Mouse (Mus musculus): ENCODE measurements at regions not wholly inside any gene's neighbourhood (a gene's known extent, or its start where the extent isn't known, plus 50 kb on each side); places are given as distances from the start of the nearest gene placed in this dataset.

DNA sequence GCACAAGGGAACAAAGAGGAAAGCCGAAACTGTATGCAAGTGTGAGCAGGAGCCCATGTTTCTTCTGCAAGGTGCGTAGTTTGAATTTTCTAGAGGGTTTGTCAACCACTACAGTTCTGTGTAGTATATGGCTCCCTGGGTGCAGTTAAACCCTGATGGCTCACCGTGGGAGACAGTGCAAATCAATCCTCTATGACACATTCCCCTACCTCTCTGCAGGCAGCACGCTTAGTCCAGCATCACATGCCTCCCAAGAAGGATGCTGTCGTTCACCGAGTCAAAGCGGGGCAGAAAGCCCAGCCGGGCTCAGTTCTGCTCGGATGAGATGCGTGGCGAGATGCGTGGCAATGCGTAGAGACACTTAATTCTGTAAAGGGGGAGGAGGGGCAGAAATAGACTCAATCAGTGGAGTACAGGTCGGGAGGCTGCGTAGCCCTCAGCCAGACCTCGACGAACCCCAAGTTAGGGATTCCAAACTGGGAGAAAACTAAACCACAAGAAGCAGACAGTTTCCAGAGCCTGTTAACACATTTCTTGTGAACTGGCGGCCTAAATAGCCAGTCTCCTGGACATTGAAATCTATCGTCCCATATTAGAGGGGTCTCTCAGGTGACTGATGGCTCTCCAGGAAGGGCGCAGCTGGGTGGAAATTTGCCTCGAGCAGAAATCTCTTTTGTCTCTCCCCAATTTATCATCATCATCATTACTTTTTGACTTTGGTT, 279.6 kb upstream of the Pou3f3 start:
- H3K27me3 ChIP-seq (replicated peaks): no peaks in the 10 kb centered on the region
- TF ChIP-seq GATA1 (IDR thresholded peaks at IDR 0.05; ENCODE audit: borderline replicate concordance, low read length): no peak
- TF ChIP-seq FLI1 (IDR thresholded peaks at IDR 0.05; ENCODE audit: low read length): no peak
- H3K4me3 ChIP-seq (replicated peaks): no peak overlapping the region
- peaks cover 12% of the 10 kb centered on the region for H3K9me3 ChIP-seq
- H3K36me3 ChIP-seq (replicated peaks; ENCODE audit: low read length): no peaks in the 10 kb centered on the region
- H3K4me1 ChIP-seq: no peaks in the 10 kb centered on the region

DNA sequence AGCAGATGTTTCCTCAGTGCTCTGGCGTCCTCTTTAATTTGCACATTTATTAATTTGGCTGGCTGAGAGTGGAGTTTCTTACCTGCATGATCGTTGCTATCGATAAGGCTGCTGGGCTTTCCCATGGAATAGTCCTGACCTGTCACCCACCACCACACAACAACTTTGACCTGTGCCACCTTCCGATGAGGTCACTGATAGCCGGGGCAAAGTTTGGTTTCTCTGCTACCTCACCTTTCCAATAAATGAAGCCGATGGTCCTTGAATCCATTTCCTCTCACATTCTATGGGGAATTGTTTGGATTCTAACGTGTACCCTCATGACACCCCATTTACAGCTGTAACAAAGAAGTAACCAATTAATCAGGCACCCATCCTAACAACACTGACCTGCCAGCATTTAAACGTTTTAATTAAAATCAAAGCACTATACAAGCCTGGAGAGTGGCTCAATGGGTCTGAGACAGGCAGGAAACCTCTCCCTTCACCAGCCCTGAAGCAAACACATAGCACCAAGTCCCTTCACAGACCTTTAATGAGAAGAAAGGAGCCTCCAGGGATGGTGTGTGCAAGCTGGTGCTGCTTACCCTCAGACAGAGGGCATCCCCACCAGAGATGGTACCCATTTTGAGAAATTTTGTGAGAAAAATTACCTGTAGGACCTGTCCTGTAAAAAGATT, 278.9 kb upstream of the Pou3f3 start:
- H3K4me3 ChIP-seq (replicated peaks): no peak overlapping the region
- no peaks in the 10 kb centered on the region for H3K4me1 ChIP-seq
- H3K27me3 ChIP-seq (replicated peaks): no peaks in the 10 kb centered on the region
- peaks cover 8% of the 10 kb centered on the region for H3K9me3 ChIP-seq
- no peak for TF ChIP-seq GATA1 (IDR thresholded peaks at IDR 0.05; ENCODE audit: borderline replicate concordance, low read length)
- no peak for TF ChIP-seq FLI1 (IDR thresholded peaks at IDR 0.05; ENCODE audit: low read length)
- H3K36me3 ChIP-seq (replicated peaks; ENCODE audit: low read length): no peaks in the 10 kb centered on the region

DNA sequence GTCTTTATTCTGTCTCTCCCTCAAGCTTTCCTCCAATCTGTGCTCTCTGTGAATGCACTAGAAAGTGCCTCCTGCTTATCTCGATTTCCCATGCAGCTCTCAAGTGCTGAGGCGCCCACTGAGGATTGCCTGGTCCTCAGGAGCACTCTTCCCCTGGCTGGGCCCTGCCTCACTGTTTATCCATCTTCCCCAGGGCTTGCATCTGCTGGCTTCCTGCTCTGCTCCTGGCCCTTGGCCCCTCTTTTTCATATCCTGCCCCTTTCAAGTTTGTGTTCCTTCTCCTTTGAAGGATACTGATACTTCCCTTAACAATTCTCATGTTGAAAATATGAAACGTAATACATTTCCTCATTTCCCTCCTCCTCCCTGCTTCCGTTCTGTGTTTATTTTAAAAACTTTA, 277.8 kb upstream of the Pou3f3 start:
- H3K9me3 ChIP-seq: peaks cover 8% of the 10 kb centered on the region
- no peaks in the 10 kb centered on the region for H3K27me3 ChIP-seq (replicated peaks)

DNA sequence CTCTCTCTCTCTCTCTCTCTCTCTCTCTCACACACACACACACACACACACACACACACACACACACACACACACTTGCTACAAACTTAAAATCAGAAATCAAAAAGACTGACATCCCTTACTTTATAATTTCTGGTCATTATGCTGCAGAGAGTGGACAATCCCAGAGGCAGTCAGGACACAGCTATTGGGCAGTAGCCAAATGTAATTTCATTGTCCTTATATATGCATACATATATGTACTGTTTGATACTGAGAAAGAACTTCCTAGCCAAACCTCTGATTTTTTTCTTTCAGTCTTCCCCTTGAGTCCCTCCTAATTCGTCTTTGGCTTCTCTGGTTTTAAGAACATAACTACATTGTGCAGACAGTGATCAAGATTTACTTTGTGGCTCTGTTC, 277.3 kb upstream of the Pou3f3 start:
- Histone ChIP-seq H3K4me1 (no peaks in the 10 kb centered on the region), H3K27me3 (replicated peaks) (no peaks in the 10 kb centered on the region), H3K9me3 (peaks cover 8% of the 10 kb centered on the region), H3K4me3 (replicated peaks) (no peak overlapping the region), H3K36me3 (replicated peaks; ENCODE audit: low read length) (no peaks in the 10 kb centered on the region)
- TF ChIP-seq GATA1 (IDR thresholded peaks at IDR 0.05; ENCODE audit: borderline replicate concordance, low read length) (no peak), FLI1 (IDR thresholded peaks at IDR 0.05; ENCODE audit: low read length) (no peak)

More for the DNA sequence above, 277.8 kb upstream of the Pou3f3 start:
- no peaks in the 10 kb centered on the region for H3K36me3 ChIP-seq (replicated peaks; ENCODE audit: low read length)
- TF ChIP-seq FLI1 (IDR thresholded peaks at IDR 0.05; ENCODE audit: low read length) (no peak), GATA1 (IDR thresholded peaks at IDR 0.05; ENCODE audit: borderline replicate concordance, low read length) (no peak)
- H3K4me3 ChIP-seq (replicated peaks): no peak overlapping the region
- no peaks in the 10 kb centered on the region for H3K4me1 ChIP-seq

DNA sequence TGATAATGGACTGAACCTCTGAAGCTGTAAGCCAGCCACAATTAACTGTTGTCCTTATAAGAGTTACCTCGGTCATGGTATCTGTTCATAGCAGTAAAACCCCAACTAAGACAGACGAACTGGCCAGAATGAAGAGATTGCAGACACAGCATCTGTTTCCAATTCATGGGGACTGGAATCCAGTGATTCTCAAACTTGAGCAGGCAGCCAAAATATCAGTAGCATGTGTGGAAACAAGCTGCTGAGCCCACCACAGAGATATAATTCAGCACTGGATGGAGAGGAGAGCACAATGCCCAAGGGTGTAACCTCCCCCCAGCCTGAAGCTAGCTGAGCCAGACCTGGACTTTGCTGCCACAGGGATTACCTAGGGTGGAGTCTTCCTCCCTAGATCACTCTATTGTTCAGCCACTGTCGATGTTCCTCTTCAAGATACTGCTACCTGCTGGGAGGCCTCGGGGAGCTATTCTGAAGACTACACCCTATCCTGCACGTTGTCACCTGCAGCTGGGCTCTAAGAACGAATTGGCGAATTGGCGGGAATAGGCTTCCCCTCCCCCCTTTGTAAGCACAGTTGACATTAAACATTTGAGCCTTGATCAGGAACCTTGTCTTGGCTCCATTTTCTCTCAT, 259.1 kb upstream of the Pou3f3 start:
- Histone ChIP-seq H3K27me3 (replicated peaks) (no peaks in the 10 kb centered on the region), H3K4me1 (no peaks in the 10 kb centered on the region), H3K9me3 (peaks cover 21% of the 10 kb centered on the region; the same call in 1 of the 2 replicates), H3K36me3 (replicated peaks; ENCODE audit: low read length) (no peaks in the 10 kb centered on the region), H3K4me3 (replicated peaks) (no peak overlapping the region)
- TF ChIP-seq GATA1 (IDR thresholded peaks at IDR 0.05; ENCODE audit: borderline replicate concordance, low read length) (no peak), FLI1 (IDR thresholded peaks at IDR 0.05; ENCODE audit: low read length) (no peak)

DNA sequence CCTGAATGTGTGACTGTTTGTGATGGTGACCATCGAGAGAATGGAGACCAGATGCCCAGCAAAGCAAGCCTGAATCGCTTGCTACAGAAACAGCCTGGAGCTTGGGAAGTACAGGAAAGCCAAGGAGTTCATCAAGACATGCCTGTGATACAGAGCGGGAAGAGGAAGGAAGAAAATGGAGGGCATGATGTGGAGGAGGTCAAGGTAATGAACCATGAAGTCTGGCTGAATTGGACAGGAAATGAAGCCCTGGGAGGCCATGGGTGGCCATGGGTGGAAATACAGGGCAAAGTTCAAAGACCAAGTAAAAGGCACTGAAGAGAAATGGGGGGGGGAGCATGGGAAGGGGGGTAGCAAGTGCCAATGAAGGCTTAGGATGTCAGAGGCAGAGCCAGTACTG, 227.2 kb upstream of the Pou3f3 start:
- Histone ChIP-seq H3K27me3 (replicated peaks) (no peaks in the 10 kb centered on the region), H3K4me1 (no peaks in the 10 kb centered on the region), H3K4me3 (replicated peaks) (no peak overlapping the region), H3K36me3 (replicated peaks; ENCODE audit: low read length) (no peaks in the 10 kb centered on the region), H3K9me3 (peaks cover 21% of the 10 kb centered on the region)
- TF ChIP-seq GATA1 (IDR thresholded peaks at IDR 0.05; ENCODE audit: borderline replicate concordance, low read length) (no peak), FLI1 (IDR thresholded peaks at IDR 0.05; ENCODE audit: low read length) (no peak)

DNA sequence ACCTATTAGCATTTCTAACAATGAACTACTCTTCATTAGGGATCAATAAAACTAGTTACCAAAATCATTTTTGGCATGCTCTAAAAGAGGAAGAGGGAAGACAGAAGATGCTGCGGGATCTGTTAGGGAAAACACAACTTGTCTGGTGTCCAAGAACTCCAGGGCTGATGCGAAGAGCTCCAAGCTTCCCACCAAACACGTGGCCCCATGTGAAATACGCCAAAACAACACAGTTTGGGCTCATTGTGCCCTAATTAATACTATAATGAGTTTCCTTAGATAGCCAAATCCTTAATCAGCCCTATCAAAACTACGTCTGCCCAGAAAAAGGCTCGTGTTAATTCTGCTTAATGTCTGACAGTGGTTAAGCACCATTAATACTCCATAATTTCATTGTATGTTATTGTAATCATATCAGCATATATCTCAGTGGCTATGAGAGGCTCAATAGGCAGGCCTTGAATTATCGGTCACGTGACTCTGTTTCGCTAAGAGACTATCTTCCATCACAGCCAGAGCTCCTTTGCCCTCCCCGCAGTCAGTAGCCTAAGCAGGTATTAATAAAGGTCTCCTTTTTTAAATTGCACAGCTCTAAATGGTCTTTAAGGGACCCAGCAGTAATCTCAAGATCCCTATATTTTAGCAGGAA, 223.6 kb upstream of the Pou3f3 start:
- Histone ChIP-seq H3K4me3 (replicated peaks) (no peak overlapping the region), H3K36me3 (replicated peaks; ENCODE audit: low read length) (no peaks in the 10 kb centered on the region), H3K27me3 (replicated peaks) (no peaks in the 10 kb centered on the region), H3K9me3 (peaks cover 23% of the 10 kb centered on the region), H3K4me1 (no peaks in the 10 kb centered on the region)
- TF ChIP-seq GATA1 (IDR thresholded peaks at IDR 0.05; ENCODE audit: borderline replicate concordance, low read length) (no peak), FLI1 (IDR thresholded peaks at IDR 0.05; ENCODE audit: low read length) (no peak)

DNA sequence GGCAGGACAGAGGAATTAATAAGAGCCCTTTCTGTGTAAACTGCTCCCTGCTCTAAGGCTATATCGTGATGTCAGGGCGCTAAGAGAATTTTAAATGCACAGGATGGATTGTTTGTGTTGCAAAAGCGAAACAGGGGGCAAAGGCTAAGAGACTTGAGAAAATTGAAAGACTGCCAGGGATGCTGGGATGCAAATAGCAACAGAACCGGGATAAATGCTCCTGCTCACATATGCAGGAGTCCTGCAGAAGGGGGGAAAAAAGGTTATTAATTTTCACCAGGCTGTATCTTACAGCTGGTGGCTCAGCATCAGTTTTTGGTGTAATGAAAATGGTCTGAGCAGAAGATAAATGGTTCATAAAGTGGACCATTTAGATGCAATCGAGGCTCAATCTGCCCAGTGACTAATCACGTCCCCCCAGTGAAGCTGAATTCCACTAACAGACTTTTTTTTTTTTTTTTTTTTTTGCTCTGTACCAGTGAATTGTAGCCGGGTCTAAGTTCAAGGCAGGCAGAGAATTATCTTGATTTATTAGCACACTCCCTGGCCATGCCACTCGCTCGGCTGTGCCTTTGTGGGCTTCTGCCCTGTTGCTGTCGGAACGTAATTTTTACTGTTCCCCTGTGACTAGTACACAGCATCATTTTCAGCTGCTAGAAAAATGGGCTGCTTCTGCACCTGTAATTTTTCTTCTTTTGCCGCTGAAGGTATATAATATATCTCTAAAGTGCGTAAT, 222.9 kb upstream of the Pou3f3 start:
- H3K4me1 ChIP-seq: no peaks in the 10 kb centered on the region
- H3K4me3 ChIP-seq (replicated peaks): no peak overlapping the region
- H3K27me3 ChIP-seq (replicated peaks): no peaks in the 10 kb centered on the region
- peaks cover 26% of the 10 kb centered on the region for H3K9me3 ChIP-seq
- H3K36me3 ChIP-seq (replicated peaks; ENCODE audit: low read length): no peaks in the 10 kb centered on the region
- TF ChIP-seq FLI1 (IDR thresholded peaks at IDR 0.05; ENCODE audit: low read length) (no peak), GATA1 (IDR thresholded peaks at IDR 0.05; ENCODE audit: borderline replicate concordance, low read length) (no peak)

DNA sequence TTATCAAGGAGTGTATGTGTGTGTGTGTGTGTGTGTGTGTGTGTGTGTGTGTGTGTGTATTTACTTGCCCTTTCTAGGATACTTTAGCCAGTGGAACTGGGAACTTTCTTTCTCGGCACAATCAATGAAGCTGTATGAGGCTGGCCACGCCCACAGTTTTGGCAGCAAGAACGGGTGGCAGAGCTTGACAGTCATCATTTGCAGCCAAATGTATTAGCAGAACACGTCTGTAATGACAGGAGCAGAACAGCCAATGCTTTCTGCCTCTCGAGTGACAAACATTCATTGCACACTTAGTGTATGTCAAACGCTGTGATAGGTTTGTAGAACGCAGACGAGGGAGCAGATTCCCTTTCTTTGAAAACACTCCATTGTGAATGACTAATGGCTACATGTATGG, 221.4 kb upstream of the Pou3f3 start:
- TF ChIP-seq FLI1 (IDR thresholded peaks at IDR 0.05; ENCODE audit: low read length) (no peak), GATA1 (IDR thresholded peaks at IDR 0.05; ENCODE audit: borderline replicate concordance, low read length) (no peak)
- no peaks in the 10 kb centered on the region for H3K36me3 ChIP-seq (replicated peaks; ENCODE audit: low read length)
- no peaks in the 10 kb centered on the region for H3K4me1 ChIP-seq
- H3K9me3 ChIP-seq: peaks cover 18% of the 10 kb centered on the region
- H3K27me3 ChIP-seq (replicated peaks): no peaks in the 10 kb centered on the region
- no peak overlapping the region for H3K4me3 ChIP-seq (replicated peaks)
